Mouse (Mus musculus): ENCODE results near the gene Fam110a.
A peak's percentile ranks its signal among the peaks of the same experiment; 100 is the strongest.

The Fam110a gene

GRCm38 (mm10) chr2:151970191-151971172 is 9.5 kb downstream of the Fam110a start:
- DNase-seq (ENCODE audit: inconsistent ontology term) = peak; percentile 77

- no peak for DNase-seq (ENCODE audit: inconsistent ontology term)
Measured at GRCm38 (mm10) chr2:151969396-151969795, 10.6 kb downstream of the Fam110a start.

- DNase-seq (ENCODE audit: inconsistent ontology term) = no peak
Measured at GRCm38 (mm10) chr2:151968986-151969385, 11.0 kb downstream of the Fam110a start.

- no peak for DNase-seq (ENCODE audit: inconsistent ontology term)
Measured at GRCm38 (mm10) chr2:151968451-151968850, 11.6 kb downstream of the Fam110a start.

- no peak for DNase-seq (ENCODE audit: inconsistent ontology term)
Measured at GRCm38 (mm10) chr2:151967792-151968191, 12.2 kb downstream of the Fam110a start.

- peak; percentile 67 for DNase-seq (ENCODE audit: inconsistent ontology term)
Measured at GRCm38 (mm10) chr2:151967176-151967750, 12.8 kb downstream of the Fam110a start.

- peak; percentile 59 for DNase-seq (ENCODE audit: inconsistent ontology term)
Measured at GRCm38 (mm10) chr2:151964052-151964451, 16.0 kb downstream of the Fam110a start.

- no peak for DNase-seq (ENCODE audit: inconsistent ontology term)
Measured at GRCm38 (mm10) chr2:151963319-151963718, 16.7 kb downstream of the Fam110a start.

- DNase-seq (ENCODE audit: inconsistent ontology term) = peak; percentile 96
Measured at GRCm38 (mm10) chr2:151962474-151962873, 17.5 kb downstream of the Fam110a start.

GRCm38 (mm10) chr2:151961284-151962196 is 18.5 kb downstream of the Fam110a start:
- no peak for DNase-seq (ENCODE audit: inconsistent ontology term)

GRCm38 (mm10) chr2:151959274-151959673 is 20.7 kb downstream of the Fam110a start:
- DNase-seq (ENCODE audit: inconsistent ontology term) = peak; percentile 52

GRCm38 (mm10) chr2:151956500-151957137 is 23.4 kb downstream of the Fam110a start:
- peak; percentile 68 for DNase-seq (ENCODE audit: inconsistent ontology term)

- DNase-seq (ENCODE audit: inconsistent ontology term) = no peak
Measured at GRCm38 (mm10) chr2:151953665-151954064, 26.4 kb downstream of the Fam110a start.

GRCm38 (mm10) chr2:151949082-151949774 is 30.8 kb downstream of the Fam110a start:
- no peak for DNase-seq (ENCODE audit: inconsistent ontology term)

- no peak for DNase-seq (ENCODE audit: inconsistent ontology term)
Measured at GRCm38 (mm10) chr2:151948311-151948710, 31.7 kb downstream of the Fam110a start.

GRCm38 (mm10) chr2:151947617-151948016 is 32.4 kb downstream of the Fam110a start:
- DNase-seq (ENCODE audit: inconsistent ontology term) = no peak

- no peak for DNase-seq (ENCODE audit: inconsistent ontology term)
Measured at GRCm38 (mm10) chr2:151944106-151944505, 35.9 kb downstream of the Fam110a start.

GRCm38 (mm10) chr2:151941269-151941668 is 38.8 kb downstream of the Fam110a start:
- no peak for DNase-seq (ENCODE audit: inconsistent ontology term)

GRCm38 (mm10) chr2:151939651-151940420 is 40.2 kb downstream of the Fam110a start:
- no peak for DNase-seq (ENCODE audit: inconsistent ontology term)

GRCm38 (mm10) chr2:151938780-151939200 is 41.2 kb downstream of the Fam110a start:
- DNase-seq (ENCODE audit: inconsistent ontology term) = peak; percentile 75
